Mouse (Mus musculus) forebrain, embryonic 12.5 days (tissue): ENCODE data around the gene Ppa2. TPM values are rescaled to one million over a fixed set of nuclear protein-coding genes. Genes with fewer than 3 reads are reported as not detected.

Source experiments
- ATAC-seq: fragments of 200-750 bp; cut with Nextera tagmentation; 2 replicates; pipeline ENCODE4 v1.8.0; 2017; ENCODE audit warnings: moderate TSS enrichment; ENCODE audit not compliant: low FRiP score
- H3K27ac ChIP-seq: fragments of 300-500 bp; sonication (generic); 2 replicates; pipeline ENCODE4 v1.5.1; 2016; ENCODE audit warnings: mild to moderate bottlenecking
- H3K27me3 ChIP-seq: fragments of 300-500 bp; sonication (generic); 2 replicates; pipeline ENCODE4 v1.6.1; 2016; ENCODE audit warnings: mild to moderate bottlenecking
- H3K36me3 ChIP-seq: fragments of 300-500 bp; sonication (generic); replicated peaks from 2 replicates; pipeline ENCODE4 v1.6.1; 2016; ENCODE audit warnings: mild to moderate bottlenecking
- H3K4me1 ChIP-seq: fragments of 300-500 bp; sonication (generic); 2 replicates; pipeline ENCODE4 v1.6.1; 2016
- H3K4me2 ChIP-seq: fragments of 300-500 bp; sonication (generic); 2 replicates; pipeline ENCODE4 v1.6.1; 2016; ENCODE audit warnings: mild to moderate bottlenecking, moderate library complexity
- H3K4me3 ChIP-seq: fragments of 300-500 bp; sonication (generic); replicated peaks from 2 replicates; pipeline ENCODE4 v1.5.1; 2016; ENCODE audit warnings: mild to moderate bottlenecking
- H3K9ac ChIP-seq: fragments of 300-500 bp; sonication (generic); 2 replicates; pipeline ENCODE4 v1.6.1; 2016; ENCODE audit warnings: mild to moderate bottlenecking
- H3K9me3 ChIP-seq: fragments of 300-500 bp; sonication (generic); 2 replicates; pipeline ENCODE4 v1.6.1; 2016
- WGBS: fragments of 180-500 bp; shearing (Covaris S2); methylation state at CpG from one replicate; pipeline ENCODE4 v1.1.7; 2016; 5-methylcytosine and 5-hydroxymethylcytosine counted together
- polyA plus RNA-seq: library from polyadenylated mRNA; unstranded; fragments of >200 nt; fragmentation: Nextera tagmentation; extraction: Ambion mirVana; gene quantifications from 2 replicates; pipeline ENCODE4 v1.2.1, GENCODE M21; 2016

The Ppa2 gene
- polyA plus RNA-seq, 1 experiment from 2014 or later, result 76.3 TPM

GRCm38 (mm10) chr3:133333267-133334170 is 23.6 kb downstream of the Ppa2 start:
- Histone ChIP-seq H3K4me1 (no peaks in the 10 kb centered on the region), H3K9ac (no peak overlapping the region), H3K27ac (no peak overlapping the region), H3K4me3 (no peak overlapping the region), H3K36me3 (no peaks in the 10 kb centered on the region; the same call in none of the 2 replicates), H3K4me2 (no peak overlapping the region), H3K9me3 (no peaks in the 10 kb centered on the region), H3K27me3 (no peaks in the 10 kb centered on the region)
- ATAC-seq, result no peak
- 91% methylated on average over 15 of the region's 15 CpGs for WGBS

- Histone ChIP-seq H3K27ac (no peak overlapping the region), H3K36me3 (peaks cover 5% of the 10 kb centered on the region), H3K4me1 (peaks cover 5% of the 10 kb centered on the region), H3K27me3 (no peaks in the 10 kb centered on the region), H3K9ac (no peak overlapping the region), H3K9me3 (no peaks in the 10 kb centered on the region), H3K4me2 (no peak overlapping the region), H3K4me3 (no peak overlapping the region)
- WGBS, result 91% methylated on average over 5 of the region's 5 CpGs
- no peak for ATAC-seq
Measured at GRCm38 (mm10) chr3:133334691-133335090, 24.8 kb downstream of the Ppa2 start.

GRCm38 (mm10) chr3:133335166-133335565 is 25.3 kb downstream of the Ppa2 start:
- 82% methylated on average over 2 of the region's 2 CpGs for WGBS
- Histone ChIP-seq H3K4me1 (peaks cover 6% of the 10 kb centered on the region), H3K27ac (no peak overlapping the region)

DNA sequence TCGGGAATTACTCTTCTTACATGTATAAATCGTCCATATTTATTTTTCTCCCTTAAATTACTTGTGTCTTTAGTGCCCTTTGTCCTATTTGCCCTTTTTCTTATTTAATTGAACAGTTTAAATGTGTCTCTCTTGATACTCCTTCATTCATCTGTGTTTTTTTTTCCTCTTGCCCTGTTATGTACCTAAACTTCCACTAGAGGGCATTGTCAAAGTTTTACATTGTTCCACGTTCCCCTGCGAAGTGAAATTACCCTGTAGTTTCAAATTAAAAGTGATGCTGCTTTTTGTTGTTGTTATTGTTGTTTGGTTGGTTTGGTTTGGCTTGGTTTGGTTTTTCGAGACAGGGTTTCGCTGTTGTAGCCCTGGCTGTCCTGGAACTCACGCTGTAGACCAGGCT is 26.5 kb downstream of the Ppa2 start:
- no peak for ATAC-seq
- H3K9ac ChIP-seq, result no peak overlapping the region
- H3K4me1 ChIP-seq, result peaks cover 6% of the 10 kb centered on the region
- H3K27ac ChIP-seq, result no peak overlapping the region
- 80% methylated on average over 7 of the region's 7 CpGs for WGBS
- peaks cover 14% of the 10 kb centered on the region for H3K36me3 ChIP-seq
- no peak overlapping the region for H3K4me3 ChIP-seq
- H3K4me2 ChIP-seq, result no peak overlapping the region
- no peaks in the 10 kb centered on the region for H3K27me3 ChIP-seq
- no peaks in the 10 kb centered on the region for H3K9me3 ChIP-seq

More at GRCm38 (mm10) chr3:133335166-133335565, 25.3 kb downstream of the Ppa2 start:
- H3K4me2 ChIP-seq, result no peak overlapping the region
- H3K9me3 ChIP-seq, result no peaks in the 10 kb centered on the region
- peaks cover 8% of the 10 kb centered on the region for H3K36me3 ChIP-seq
- no peaks in the 10 kb centered on the region for H3K27me3 ChIP-seq
- no peak for ATAC-seq
- no peak overlapping the region for H3K4me3 ChIP-seq
- no peak overlapping the region for H3K9ac ChIP-seq

- WGBS, result 71% methylated on average over 9 of the region's 9 CpGs
- H3K27ac ChIP-seq, result no peak overlapping the region
- H3K9me3 ChIP-seq, result no peaks in the 10 kb centered on the region
- H3K4me1 ChIP-seq, result peaks cover 6% of the 10 kb centered on the region
- H3K4me2 ChIP-seq, result no peak overlapping the region
- no peak overlapping the region for H3K4me3 ChIP-seq
- H3K9ac ChIP-seq, result no peak overlapping the region
- H3K27me3 ChIP-seq, result no peaks in the 10 kb centered on the region
- H3K36me3 ChIP-seq, result peaks cover 14% of the 10 kb centered on the region
- ATAC-seq, result 0 out of 2 replicates have a peak, but pooled peaks have one; percentile 15
Measured at GRCm38 (mm10) chr3:133338851-133339356, 29.0 kb downstream of the Ppa2 start.

GRCm38 (mm10) chr3:133339411-133339823 is 29.5 kb downstream of the Ppa2 start:
- Histone ChIP-seq H3K4me2 (no peak overlapping the region), H3K4me1 (peaks cover 6% of the 10 kb centered on the region), H3K9ac (no peak overlapping the region), H3K36me3 (peaks cover 14% of the 10 kb centered on the region), H3K27ac (no peak overlapping the region), H3K9me3 (no peaks in the 10 kb centered on the region), H3K4me3 (no peak overlapping the region), H3K27me3 (no peaks in the 10 kb centered on the region)
- peak; percentile 30; the same call in 1 of the 2 replicates for ATAC-seq
- WGBS, result 73% methylated on average over 11 of the region's 11 CpGs

- ATAC-seq, result no peak
- peaks cover 6% of the 10 kb centered on the region for H3K4me1 ChIP-seq
- no peaks in the 10 kb centered on the region for H3K27me3 ChIP-seq
- no peak overlapping the region for H3K4me2 ChIP-seq
- no peak overlapping the region for H3K27ac ChIP-seq
- no peak overlapping the region for H3K4me3 ChIP-seq
- H3K9ac ChIP-seq, result no peak overlapping the region
- peaks cover 14% of the 10 kb centered on the region for H3K36me3 ChIP-seq
- no peaks in the 10 kb centered on the region for H3K9me3 ChIP-seq
- 79% methylated on average over 11 of the region's 11 CpGs for WGBS
Measured at GRCm38 (mm10) chr3:133341106-133341505, 31.2 kb downstream of the Ppa2 start.

GRCm38 (mm10) chr3:133347535-133347934 is 37.6 kb downstream of the Ppa2 start:
- 92% methylated on average over 7 of the region's 7 CpGs for WGBS
- no peak overlapping the region for H3K27ac ChIP-seq

DNA sequence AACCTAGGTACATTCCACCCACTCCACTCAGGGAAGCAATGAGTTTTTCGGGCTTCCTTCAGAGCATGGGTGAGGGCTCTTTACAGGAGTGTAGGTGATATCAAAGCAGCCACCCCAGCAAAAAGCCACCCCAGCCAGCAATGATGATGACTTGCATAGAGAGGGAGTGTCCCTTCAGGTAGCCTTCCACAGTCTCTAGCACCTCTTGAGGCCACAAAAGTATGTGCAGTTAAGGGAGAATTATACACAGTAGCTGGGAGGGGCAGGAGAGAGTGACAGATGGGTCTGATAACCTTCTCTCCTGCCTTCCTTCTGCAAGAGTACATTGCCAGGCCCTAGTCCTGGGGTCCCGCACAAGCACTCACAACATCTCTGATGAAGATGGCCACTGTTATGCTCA is 38.9 kb downstream of the Ppa2 start:
- Histone ChIP-seq H3K36me3 (no peaks in the 10 kb centered on the region; the same call in 1 of the 2 replicates), H3K4me2 (no peak overlapping the region), H3K27me3 (no peaks in the 10 kb centered on the region), H3K9me3 (no peaks in the 10 kb centered on the region), H3K4me3 (no peak overlapping the region), H3K9ac (no peak overlapping the region), H3K27ac (no peak overlapping the region), H3K4me1 (no peaks in the 10 kb centered on the region)
- no peak for ATAC-seq
- WGBS, result 89% methylated on average over 2 of the region's 2 CpGs

More at GRCm38 (mm10) chr3:133347535-133347934, 37.6 kb downstream of the Ppa2 start:
- no peaks in the 10 kb centered on the region; the same call in 1 of the 2 replicates for H3K36me3 ChIP-seq
- H3K4me2 ChIP-seq, result no peak overlapping the region
- H3K9me3 ChIP-seq, result no peaks in the 10 kb centered on the region
- no peaks in the 10 kb centered on the region for H3K4me1 ChIP-seq
- no peaks in the 10 kb centered on the region for H3K27me3 ChIP-seq
- H3K9ac ChIP-seq, result no peak overlapping the region
- no peak overlapping the region for H3K4me3 ChIP-seq
- no peak for ATAC-seq

DNA sequence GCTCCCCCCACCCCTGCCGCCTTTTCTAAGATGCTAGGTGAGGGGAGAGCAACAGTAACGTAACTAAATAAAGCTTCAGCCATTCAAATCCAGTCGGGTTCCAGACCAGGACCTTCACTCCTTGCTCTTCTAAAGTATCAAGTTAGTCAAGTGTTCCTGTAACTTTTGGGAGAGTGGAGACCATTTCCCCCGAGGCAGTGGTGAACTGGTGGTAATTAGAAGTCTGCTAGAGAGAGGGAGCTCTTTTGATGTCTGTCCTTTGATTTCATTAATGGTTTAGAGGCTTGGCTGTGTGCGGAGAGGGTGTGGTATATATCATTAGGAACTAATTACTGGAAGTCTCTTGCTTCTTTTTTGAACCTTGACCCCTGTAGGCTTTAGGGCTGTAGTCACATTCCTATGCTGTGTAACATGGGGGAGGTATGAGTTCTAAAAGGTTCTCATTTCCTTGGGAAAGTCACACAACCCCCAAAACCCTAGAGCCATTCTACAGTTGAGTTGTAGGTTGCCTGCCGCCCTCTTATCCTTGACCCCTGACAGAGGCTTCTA is 47.6 kb downstream of the Ppa2 start:
- Histone ChIP-seq H3K9me3 (no peaks in the 10 kb centered on the region), H3K9ac (no peak overlapping the region), H3K4me2 (no peak overlapping the region), H3K4me3 (no peak overlapping the region), H3K27me3 (no peaks in the 10 kb centered on the region), H3K36me3 (no peaks in the 10 kb centered on the region), H3K4me1 (no peaks in the 10 kb centered on the region; the same call in 1 of the 2 replicates), H3K27ac (no peak overlapping the region)
- no peak for ATAC-seq
- 50% methylated on average over 6 of the region's 6 CpGs for WGBS

- no peaks in the 10 kb centered on the region for H3K27me3 ChIP-seq
- no peak overlapping the region for H3K4me2 ChIP-seq
- H3K4me3 ChIP-seq, result no peak overlapping the region
- no peaks in the 10 kb centered on the region for H3K9me3 ChIP-seq
- no peaks in the 10 kb centered on the region; the same call in 1 of the 2 replicates for H3K4me1 ChIP-seq
- no peak for ATAC-seq
- H3K9ac ChIP-seq, result no peak overlapping the region
- no peak overlapping the region for H3K27ac ChIP-seq
- H3K36me3 ChIP-seq, result no peaks in the 10 kb centered on the region
Measured at GRCm38 (mm10) chr3:133357977-133358376, 48.1 kb downstream of the Ppa2 start.

GRCm38 (mm10) chr3:133361406-133361805 is 51.5 kb downstream of the Ppa2 start:
- Histone ChIP-seq H3K4me3 (no peak overlapping the region), H3K36me3 (no peaks in the 10 kb centered on the region), H3K27ac (no peak overlapping the region), H3K9me3 (no peaks in the 10 kb centered on the region), H3K4me1 (no peaks in the 10 kb centered on the region), H3K4me2 (no peak overlapping the region), H3K9ac (no peak overlapping the region), H3K27me3 (no peaks in the 10 kb centered on the region)
- WGBS, result 76% methylated on average over 1 of the region's 1 CpGs
- ATAC-seq, result no peak
